Mouse (Mus musculus) hindbrain, embryonic 11.5 days (tissue): ENCODE results near the gene Ttll9. TPM values are rescaled to one million over a fixed set of nuclear protein-coding genes. Genes with fewer than 3 reads are reported as not detected.

Experiments used
- ATAC-seq: fragments of 200-750 bp; cut with Nextera tagmentation; 2 replicates; pipeline ENCODE4 v1.8.0; 2017; ENCODE audit warnings: mild to moderate bottlenecking, moderate TSS enrichment, moderate library complexity; ENCODE audit not compliant: low FRiP score
- DNase-seq: peaks from one replicate; pipeline ENCODE4 v3.0.0-alpha.2; 2015; ENCODE audit warnings: low spot score
- H3K27ac ChIP-seq: fragments of 300-500 bp; sonication (generic); 2 replicates; pipeline ENCODE4 v1.5.1; 2014; ENCODE audit warnings: mild to moderate bottlenecking, low read depth, low read length
- H3K27me3 ChIP-seq: fragments of 300-500 bp; sonication (generic); 2 replicates; pipeline ENCODE4 v1.6.1; 2014; ENCODE audit warnings: mild to moderate bottlenecking, low read length, moderate library complexity, mixed read lengths; ENCODE audit not compliant: control insufficient read depth, insufficient read depth
- H3K36me3 ChIP-seq: fragments of 300-500 bp; sonication (generic); 2 replicates; pipeline ENCODE4 v1.6.1; 2014; ENCODE audit warnings: mild to moderate bottlenecking, low read length, moderate library complexity, mixed read lengths; ENCODE audit not compliant: control insufficient read depth, insufficient read depth
- H3K4me1 ChIP-seq: fragments of 300-500 bp; sonication (generic); replicated peaks from 2 replicates; pipeline ENCODE4 v1.6.1; 2014; ENCODE audit warnings: low read length, mixed read lengths; ENCODE audit not compliant: control insufficient read depth, insufficient read depth
- H3K4me2 ChIP-seq: fragments of 300-500 bp; sonication (generic); replicated peaks from 2 replicates; pipeline ENCODE4 v1.6.1; 2014; ENCODE audit warnings: mild to moderate bottlenecking, low read depth, low read length
- H3K4me3 ChIP-seq: fragments of 300-500 bp; sonication (generic); 2 replicates; pipeline ENCODE4 v1.5.1; 2014; ENCODE audit warnings: low read depth, low read length
- H3K9ac ChIP-seq: fragments of 300-500 bp; sonication (generic); 2 replicates; pipeline ENCODE4 v1.6.1; 2014; ENCODE audit warnings: low read depth, low read length
- H3K9me3 ChIP-seq: fragments of 300-500 bp; sonication (generic); 2 replicates; pipeline ENCODE4 v1.6.1; 2016; ENCODE audit warnings: low read length; ENCODE audit not compliant: control insufficient read depth
- WGBS: fragments of 180-500 bp; shearing (Covaris S2); extraction: QIAGEN DNeasy Blood & Tissue Kit; methylation state at CpG from one replicate; pipeline ENCODE4 v1.1.7; 2014; 5-methylcytosine and 5-hydroxymethylcytosine counted together
- polyA plus RNA-seq: library from polyadenylated mRNA; unstranded; fragments of >200 nt; fragmentation: Nextera tagmentation; extraction: Ambion mirVana; gene quantifications from 2 replicates; pipeline ENCODE4 v1.2.1, GENCODE M21; 2014

Gene Ttll9
- polyA plus RNA-seq, 1 experiment from 2014 or later = 1.4 TPM

DNA sequence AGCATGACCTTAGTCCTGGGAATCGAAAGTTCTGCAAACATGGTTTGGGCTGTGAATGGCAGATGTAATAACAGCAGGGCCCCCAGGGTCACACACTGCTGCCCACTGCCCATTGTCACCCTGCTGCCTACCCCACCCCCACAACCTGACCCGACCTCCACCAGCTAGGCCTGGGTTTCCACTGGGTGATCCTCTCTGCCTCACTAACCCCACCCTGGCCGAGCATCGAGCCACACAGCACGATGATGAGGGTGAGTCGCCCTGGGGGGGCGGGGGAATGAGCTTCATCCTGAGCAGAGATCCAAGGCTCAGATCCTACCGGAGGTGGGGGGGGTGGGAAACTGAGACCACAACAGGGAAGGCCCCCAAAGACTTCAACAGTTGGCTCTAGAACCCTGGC, 38.2 kb upstream of the Ttll9 start:
- no peak for DNase-seq
- H3K4me3 ChIP-seq = no peak overlapping the region
- no peak overlapping the region for H3K4me2 ChIP-seq
- no peak overlapping the region for H3K9ac ChIP-seq
- WGBS = 40% methylated on average over 8 of the region's 8 CpGs
- ATAC-seq = no peak
- H3K27me3 ChIP-seq = no peaks in the 10 kb centered on the region
- H3K4me1 ChIP-seq = no peaks in the 10 kb centered on the region
- no peaks in the 10 kb centered on the region for H3K36me3 ChIP-seq
- H3K27ac ChIP-seq = no peak overlapping the region; the same call in 1 of the 2 replicates
- H3K9me3 ChIP-seq = no peaks in the 10 kb centered on the region

DNA sequence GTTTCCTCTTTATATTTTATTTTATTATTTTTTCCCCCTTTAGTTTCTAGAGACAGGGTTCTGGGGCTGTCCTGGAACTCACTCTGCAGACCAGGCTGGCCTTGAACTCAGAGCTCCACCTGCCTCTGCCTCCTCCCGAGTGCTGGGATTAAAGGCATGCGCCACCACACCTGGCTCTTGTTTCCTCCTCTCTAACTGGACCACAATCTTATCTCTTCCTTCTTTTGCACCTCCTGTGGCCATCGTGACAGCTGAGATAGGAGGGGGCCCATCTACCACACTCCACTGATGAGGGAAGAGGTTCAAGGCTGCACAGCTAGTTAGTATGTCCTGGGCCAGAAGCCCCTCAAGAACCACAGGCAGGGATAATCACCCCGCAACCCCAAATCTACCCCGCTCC, 37.7 kb upstream of the Ttll9 start:
- no peaks in the 10 kb centered on the region for H3K9me3 ChIP-seq
- ATAC-seq = no peak
- no peaks in the 10 kb centered on the region for H3K27me3 ChIP-seq
- no peak overlapping the region for H3K27ac ChIP-seq
- H3K4me3 ChIP-seq = no peak overlapping the region
- no peak for DNase-seq
- H3K36me3 ChIP-seq = no peaks in the 10 kb centered on the region
- no peak overlapping the region for H3K4me2 ChIP-seq
- 93% methylated on average over 5 of the region's 5 CpGs for WGBS
- H3K4me1 ChIP-seq = no peaks in the 10 kb centered on the region
- H3K9ac ChIP-seq = no peak overlapping the region

DNA sequence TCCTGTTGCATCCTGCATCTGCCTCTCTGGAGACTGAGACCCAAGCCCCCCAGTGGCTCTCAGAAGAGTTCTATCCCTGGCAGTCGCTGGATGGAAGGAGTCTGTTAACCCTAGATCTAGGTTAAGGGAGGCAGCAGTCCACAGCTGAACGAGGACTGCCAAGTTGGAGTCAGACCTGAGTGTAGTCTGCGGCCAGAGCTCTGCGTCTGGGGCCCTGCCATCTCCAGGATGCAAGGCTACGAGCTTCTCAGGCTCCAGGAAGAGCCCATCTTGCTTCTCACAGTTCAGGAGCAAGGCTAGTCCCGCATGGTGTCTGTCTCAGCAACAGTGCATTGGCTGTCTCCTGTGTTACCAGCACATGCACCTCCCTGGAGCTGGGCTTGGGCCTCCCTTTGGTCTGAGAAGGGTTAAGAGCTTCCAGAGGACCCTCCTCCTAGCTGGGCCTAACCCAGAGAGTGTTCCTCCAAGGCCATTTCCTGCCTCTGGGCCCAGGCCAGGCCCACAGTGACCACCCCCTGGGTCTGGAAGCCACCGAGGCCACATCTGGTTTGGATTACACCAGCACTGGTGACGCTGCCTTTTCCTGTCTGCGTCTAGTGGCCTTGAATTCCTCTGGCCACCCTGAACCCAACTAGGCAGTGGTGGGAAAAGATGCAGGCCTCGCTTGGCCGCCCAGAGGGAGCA, 37.0 kb upstream of the Ttll9 start:
- no peak overlapping the region for H3K4me3 ChIP-seq
- ATAC-seq (0 out of 2 replicates have a peak, but pooled peaks have one; percentile 12), DNase-seq (peak; percentile 49)
- no peak overlapping the region for H3K9ac ChIP-seq
- H3K9me3 ChIP-seq = no peaks in the 10 kb centered on the region
- WGBS = 69% methylated on average over 11 of the region's 11 CpGs
- H3K36me3 ChIP-seq = no peaks in the 10 kb centered on the region
- no peaks in the 10 kb centered on the region for H3K4me1 ChIP-seq
- no peak overlapping the region for H3K4me2 ChIP-seq
- H3K27ac ChIP-seq = no peak overlapping the region
- H3K27me3 ChIP-seq = no peaks in the 10 kb centered on the region

DNA sequence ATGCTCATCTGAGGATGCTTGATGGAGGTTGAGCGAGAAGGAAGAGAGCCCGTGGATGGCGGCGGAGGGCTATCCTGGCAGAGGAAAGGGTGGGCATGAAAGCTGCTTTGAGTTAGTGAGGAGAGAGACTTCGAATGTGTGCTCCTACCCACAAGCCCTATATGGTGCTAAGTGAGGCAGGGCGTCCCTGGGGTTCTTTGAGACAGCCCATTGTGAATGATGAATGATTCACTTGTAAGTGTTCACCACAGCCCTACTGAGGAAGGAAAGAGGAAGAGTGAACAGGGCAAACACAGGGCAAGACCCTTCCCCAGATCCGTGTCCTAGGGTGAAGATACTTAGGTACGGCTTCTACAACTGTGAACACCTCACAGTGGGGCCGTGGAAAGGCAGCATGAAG, 35.4 kb upstream of the Ttll9 start:
- DNase-seq = no peak
- Histone ChIP-seq H3K27me3 (no peaks in the 10 kb centered on the region), H3K4me3 (no peak overlapping the region), H3K36me3 (no peaks in the 10 kb centered on the region), H3K4me2 (no peak overlapping the region), H3K9me3 (no peaks in the 10 kb centered on the region), H3K27ac (no peak overlapping the region), H3K9ac (no peak overlapping the region), H3K4me1 (0 out of 2 replicates have a peak, but pooled peaks cover under 1% of the 10 kb centered on the region)
- 66% methylated on average over 9 of the region's 9 CpGs for whole genome bisulfite sequencing
- ATAC-seq = no peak

DNA sequence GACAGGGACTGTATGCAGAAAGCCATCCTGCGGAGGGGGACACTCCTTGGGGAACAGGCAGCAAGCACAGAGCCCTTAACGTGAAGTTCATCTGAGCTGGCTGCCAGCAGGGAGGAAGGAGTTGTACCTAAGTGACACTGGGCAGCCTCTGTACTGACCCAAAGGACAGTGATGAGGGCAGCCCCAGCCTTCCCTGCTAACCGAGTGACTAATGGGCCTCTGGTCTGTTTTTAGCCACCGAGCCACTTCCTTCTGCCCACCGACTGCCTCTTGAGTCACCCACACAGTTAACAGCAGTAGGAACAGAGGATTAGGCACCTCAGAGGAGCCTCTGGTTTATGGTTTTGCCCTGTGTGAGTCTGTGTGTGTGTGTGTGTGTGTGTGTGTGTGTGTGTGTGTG, 34.9 kb upstream of the Ttll9 start:
- H3K4me3 ChIP-seq = no peak overlapping the region
- no peaks in the 10 kb centered on the region for H3K36me3 ChIP-seq
- H3K4me2 ChIP-seq = no peak overlapping the region
- H3K9me3 ChIP-seq = no peaks in the 10 kb centered on the region
- no peak for DNase-seq
- H3K27me3 ChIP-seq = no peaks in the 10 kb centered on the region
- H3K4me1 ChIP-seq = 0 out of 2 replicates have a peak, but pooled peaks cover 2% of the 10 kb centered on the region
- H3K9ac ChIP-seq = no peak overlapping the region
- no peak overlapping the region for H3K27ac ChIP-seq
- 57% methylated on average over 5 of the region's 5 CpGs for WGBS
- no peak for ATAC-seq

DNA sequence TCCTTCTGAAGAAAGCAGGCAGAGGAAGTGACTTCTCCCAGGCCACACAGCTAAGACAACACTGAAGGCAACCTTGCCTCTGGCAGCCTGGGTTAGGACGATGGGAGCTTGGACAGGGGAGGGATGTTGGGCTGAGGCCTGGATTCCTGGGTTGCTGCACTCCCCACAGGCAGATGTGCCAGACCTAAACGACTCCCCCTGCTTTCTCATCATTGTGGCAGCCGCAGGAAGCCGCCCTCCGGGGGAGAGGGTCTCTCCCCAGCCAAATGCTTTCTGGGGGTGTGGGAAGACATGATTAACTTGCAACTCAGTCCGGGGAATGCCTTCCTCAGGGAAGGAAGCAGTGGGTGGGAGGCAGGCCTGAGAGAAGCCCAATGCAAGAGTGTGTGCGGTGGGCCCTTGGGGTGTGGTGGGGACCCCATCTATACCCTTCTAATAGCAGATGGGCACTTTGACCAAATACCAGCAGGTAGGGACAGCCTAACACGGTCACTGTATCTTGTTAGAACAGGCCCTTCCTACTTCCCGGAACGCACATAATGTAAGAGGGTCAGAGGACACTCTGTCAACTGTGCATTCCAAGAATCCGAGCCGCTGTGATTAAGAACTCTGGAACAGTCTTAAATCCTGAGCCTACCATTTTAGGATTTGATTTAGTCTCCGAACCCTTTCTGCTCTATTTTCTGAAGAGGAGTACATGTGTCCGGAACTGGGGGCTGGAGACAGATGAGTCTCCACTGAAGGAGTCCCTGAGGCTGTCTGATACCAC, 33.9 kb upstream of the Ttll9 start:
- H3K27ac ChIP-seq = no peak overlapping the region
- H3K9ac ChIP-seq = no peak overlapping the region
- DNase-seq (no peak), ATAC-seq (no peak)
- H3K36me3 ChIP-seq = no peaks in the 10 kb centered on the region
- WGBS = 55% methylated on average over 14 of the region's 14 CpGs
- no peaks in the 10 kb centered on the region for H3K27me3 ChIP-seq
- no peak overlapping the region for H3K4me3 ChIP-seq
- H3K4me1 ChIP-seq = 0 out of 2 replicates have a peak, but pooled peaks cover 2% of the 10 kb centered on the region
- no peaks in the 10 kb centered on the region for H3K9me3 ChIP-seq
- no peak overlapping the region for H3K4me2 ChIP-seq

DNA sequence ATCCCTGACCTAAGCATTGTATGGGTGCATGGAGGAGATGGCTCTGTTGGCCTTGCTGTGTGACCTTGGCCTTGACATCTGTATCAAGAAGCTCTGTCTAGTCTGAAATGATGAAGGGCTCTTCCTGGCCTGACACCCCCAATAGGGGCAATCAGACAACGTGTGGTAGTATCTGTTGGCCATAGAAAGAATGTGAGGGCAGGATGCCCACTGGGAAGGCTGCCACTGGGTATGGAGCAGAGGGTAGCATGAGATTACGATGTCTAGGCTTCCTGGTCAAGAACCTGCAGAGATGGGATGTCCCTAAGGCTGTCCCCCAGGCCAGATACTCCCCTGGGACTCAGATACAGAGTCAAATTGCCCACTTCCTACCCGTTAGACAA, 33.3 kb upstream of the Ttll9 start:
- Histone ChIP-seq H3K27me3 (no peaks in the 10 kb centered on the region), H3K9ac (no peak overlapping the region), H3K9me3 (no peaks in the 10 kb centered on the region), H3K27ac (no peak overlapping the region), H3K4me3 (no peak overlapping the region), H3K4me1 (0 out of 2 replicates have a peak, but pooled peaks cover 2% of the 10 kb centered on the region), H3K4me2 (no peak overlapping the region), H3K36me3 (no peaks in the 10 kb centered on the region)
- 76% methylated on average over 3 of the region's 3 CpGs for WGBS
- DNase-seq (no peak), ATAC-seq (no peak)

DNA sequence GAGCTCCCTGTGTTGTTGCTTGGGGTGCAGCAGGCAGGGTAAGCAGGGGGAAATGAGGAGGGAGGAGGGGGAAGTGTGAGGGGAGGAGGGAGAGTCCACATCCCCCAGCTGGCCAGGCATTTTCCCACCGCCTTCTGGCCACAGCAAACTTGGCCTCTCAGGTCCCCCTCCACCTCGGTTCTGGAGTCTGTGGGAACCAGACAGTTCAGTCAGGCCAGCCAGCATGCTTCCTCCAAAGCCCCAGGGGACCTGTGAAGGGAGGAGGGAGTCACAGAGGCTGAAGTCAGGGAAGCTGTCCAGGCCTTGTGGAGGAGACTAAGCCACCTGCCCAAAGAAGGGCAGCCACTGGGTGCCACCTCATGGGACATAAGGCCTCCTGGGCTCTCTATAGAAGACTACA, 32.0 kb upstream of the Ttll9 start:
- Histone ChIP-seq H3K4me3 (no peak overlapping the region), H3K4me2 (no peak overlapping the region), H3K9me3 (no peaks in the 10 kb centered on the region), H3K27me3 (no peaks in the 10 kb centered on the region), H3K4me1 (0 out of 2 replicates have a peak, but pooled peaks cover 2% of the 10 kb centered on the region), H3K27ac (no peak overlapping the region), H3K9ac (no peak overlapping the region), H3K36me3 (no peaks in the 10 kb centered on the region)
- WGBS = 38% methylated on average over 2 of the region's 2 CpGs
- DNase-seq (no peak), ATAC-seq (no peak)
